Mouse (Mus musculus) adrenal gland, adult 18-20 months (tissue): ENCODE results near the gene Slc26a11. TPM values are rescaled to one million over a fixed set of nuclear protein-coding genes. Genes with fewer than 3 reads are reported as not detected.
A peak's percentile ranks its signal among the peaks of the same experiment; 100 is the strongest.

Experiments
- DNase-seq, 2 experiments: peaks; one replicate each; pipeline ENCODE4 v3.0.0; 2021 to 2022; ENCODE audit warnings: low spot score in 2 of 2
- long read RNA-seq, 2 experiments: library from polyadenylated mRNA; stranded (forward); transcript quantifications; one replicate each; pipeline ENCODE4 v2.0.0; 2021
- total RNA-seq, 2 experiments: library from RNA; stranded (reverse); gene quantifications; 1 replicate in 1 of 2; 2 replicates in 1 of 2; pipeline ENCODE4 v1.2.3; 2021

Slc26a11 gene
- 1 to 10 TPM; 4.8 to 4.9 TPM for total RNA-seq
- long read RNA-seq, experiment 1, partial matches to known transcripts = 5 of 9 reads
- long read RNA-seq, experiment 1, other reads (novel, unspliced or antisense) = 3 of 9 reads
- long read RNA-seq, experiment 2, partial matches to known transcripts = 4 of 7 reads
- long read RNA-seq, experiment 2, other reads (novel, unspliced or antisense) = 0 of 7 reads

GRCm38 (mm10) chr11:119355443-119356385, at the start of gene Slc26a11, which contains the start of gene Sgsh:
Gene Slc26a11 (plus strand): TSS chr11:119355557.
Gene Sgsh (minus strand): TSS chr11:119355536.
- peak; percentile 89 to 92 for DNase-seq

DNA sequence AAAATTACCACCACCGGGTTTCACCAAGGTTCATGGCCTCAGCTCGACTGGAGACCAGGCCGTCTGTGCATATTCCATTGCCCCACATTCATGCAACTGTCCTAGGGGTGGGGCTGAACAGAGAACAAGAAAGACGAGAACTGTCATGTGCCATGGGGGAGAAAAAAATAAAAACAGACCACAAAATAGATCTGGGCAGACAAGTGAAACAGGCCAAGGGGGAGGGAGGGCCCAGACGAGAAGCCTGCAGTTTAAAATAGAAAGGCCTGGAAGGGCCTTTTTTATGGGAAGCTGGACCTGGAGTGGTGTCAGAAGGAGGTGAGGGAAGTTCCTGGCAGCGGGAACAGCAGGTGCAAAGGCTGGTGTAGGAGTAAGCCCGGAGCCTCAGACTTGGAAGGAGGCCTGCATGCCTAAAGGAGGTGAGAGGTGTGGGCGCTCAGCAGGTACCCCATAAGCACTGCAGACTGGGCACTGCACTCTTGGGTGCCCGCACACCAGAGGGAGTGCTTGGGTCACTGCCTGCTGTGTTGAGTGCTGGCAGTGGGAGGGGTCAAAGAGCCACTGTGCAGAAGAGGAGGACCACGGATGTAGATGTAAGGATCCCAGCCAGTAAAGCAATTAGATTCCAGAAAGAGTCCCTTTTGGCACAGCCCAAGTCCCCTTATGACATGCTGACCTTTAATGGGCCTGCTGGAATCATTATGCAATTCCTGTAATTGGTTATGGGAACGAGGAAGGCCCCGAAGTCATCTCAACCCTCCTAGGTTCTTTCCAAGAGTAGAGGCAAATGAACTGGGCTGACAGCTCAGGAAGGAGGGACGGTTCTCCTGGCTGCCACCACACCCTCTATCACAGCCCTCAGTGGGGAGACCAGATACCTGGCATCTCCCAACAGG, 48.3 kb upstream of the Slc26a11 start:
- DNase-seq = no peak

- DNase-seq = no peak
These were observed 47.8 kb upstream of the Slc26a11 start, which contains the start of gene Card14 for GRCm38 (mm10) chr11:119307658-119307867. Gene Card14 (plus strand): TSS chr11:119307768.

DNA sequence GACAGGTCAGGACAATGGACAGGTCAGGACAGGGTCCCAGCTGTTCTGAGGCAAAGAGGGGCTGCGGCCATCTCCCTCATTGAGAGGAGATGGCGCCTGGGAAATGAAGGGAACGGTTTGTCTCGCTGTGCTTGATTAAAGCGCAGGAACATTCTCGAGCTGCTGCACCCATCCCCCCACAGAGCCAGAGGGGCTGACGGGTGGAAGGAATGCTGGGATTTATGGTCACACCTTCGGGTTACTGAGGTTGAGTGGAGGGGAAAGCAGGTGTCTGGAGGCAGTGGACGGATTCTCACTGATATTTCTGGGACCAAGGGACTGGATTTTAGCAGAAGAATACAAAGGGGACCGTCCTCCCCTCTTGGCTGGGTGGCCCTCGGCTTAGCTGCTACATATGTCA, 47.4 kb upstream of the Slc26a11 start:
- no peak for DNase-seq

- DNase-seq = no peak
These were observed 44.7 kb upstream of the Slc26a11 start for GRCm38 (mm10) chr11:119310621-119311020.

DNA sequence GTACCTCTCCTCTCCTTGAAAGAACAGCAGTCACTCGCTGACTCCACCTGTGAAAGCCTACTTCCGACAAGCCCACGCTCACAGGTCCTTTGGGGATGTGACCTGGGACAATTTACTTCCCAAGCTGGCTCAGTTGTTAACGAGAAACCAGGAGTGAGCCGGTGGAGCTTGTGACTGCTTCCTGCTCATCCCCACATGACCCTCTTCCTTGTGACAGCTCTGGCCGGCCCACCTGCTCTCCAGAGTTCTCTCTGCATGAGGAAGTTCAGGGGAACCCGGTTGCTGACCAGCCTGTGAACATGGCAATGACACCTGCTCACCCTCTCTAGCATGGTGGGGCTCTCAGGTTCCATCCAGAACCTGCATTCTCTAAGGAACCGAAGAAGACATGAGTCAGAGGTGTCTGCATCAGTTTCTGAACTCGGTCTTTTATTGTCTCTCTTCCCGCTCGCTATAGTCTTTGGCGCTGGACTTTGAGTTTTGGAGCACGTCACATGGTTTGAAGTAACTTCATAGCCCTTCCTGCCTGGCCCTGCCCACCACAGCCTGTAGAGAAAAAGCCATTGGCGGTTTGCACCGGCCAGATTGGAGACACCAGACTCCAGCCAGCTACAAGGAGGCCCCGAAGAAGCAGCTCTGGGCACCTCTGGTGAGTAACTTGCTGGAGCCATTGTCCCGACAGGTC, 41.0 kb upstream of the Slc26a11 start:
- DNase-seq = no peak

DNA sequence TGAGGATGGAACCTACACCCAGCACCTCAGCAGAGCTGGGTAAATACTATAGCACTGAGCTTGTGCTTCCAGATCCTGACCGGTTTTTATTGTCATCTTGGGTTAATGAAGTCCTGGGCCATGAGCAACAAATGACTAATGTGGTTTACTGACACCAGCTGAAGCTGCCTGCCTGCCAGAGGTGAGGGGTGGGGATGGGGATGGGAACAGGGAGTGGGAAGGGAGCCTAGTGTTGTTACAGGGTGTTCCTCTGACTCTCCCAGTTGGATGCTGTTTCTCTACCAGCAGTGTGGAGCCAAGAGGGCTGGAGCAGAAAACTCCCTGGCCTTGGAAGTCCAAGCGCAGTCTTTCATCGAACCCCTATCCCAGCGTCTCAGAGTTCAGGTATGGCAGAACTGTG, 38.6 kb upstream of the Slc26a11 start:
- no peak for DNase-seq

DNA sequence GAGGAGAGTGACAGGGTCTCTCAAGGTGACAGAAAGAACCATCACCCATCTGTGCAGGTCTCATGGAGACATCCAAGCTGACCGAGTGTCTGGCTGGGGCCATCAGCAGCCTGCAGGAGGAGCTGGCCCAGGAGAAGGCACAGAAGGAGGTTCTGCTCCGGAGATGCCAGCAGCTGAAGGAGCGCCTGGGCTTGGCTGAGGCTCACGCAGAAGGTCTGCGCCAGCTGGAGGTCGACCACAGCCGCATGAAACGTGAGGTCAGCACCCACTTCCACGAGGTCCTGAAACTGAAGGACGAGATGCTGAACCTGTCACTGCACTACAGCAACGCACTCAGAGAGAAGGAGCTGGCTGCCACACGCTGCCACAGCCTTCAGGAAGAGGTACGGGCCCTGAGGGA, 32.8 kb upstream of the Slc26a11 start:
- no peak for DNase-seq

- no peak for DNase-seq
These were observed 30.3 kb upstream of the Slc26a11 start for GRCm38 (mm10) chr11:119325068-119325467.

- no peak for DNase-seq
These were observed 24.8 kb upstream of the Slc26a11 start for GRCm38 (mm10) chr11:119330592-119330991.

GRCm38 (mm10) chr11:119331970-119332369, 23.4 kb upstream of the Slc26a11 start:
- DNase-seq = no peak

DNA sequence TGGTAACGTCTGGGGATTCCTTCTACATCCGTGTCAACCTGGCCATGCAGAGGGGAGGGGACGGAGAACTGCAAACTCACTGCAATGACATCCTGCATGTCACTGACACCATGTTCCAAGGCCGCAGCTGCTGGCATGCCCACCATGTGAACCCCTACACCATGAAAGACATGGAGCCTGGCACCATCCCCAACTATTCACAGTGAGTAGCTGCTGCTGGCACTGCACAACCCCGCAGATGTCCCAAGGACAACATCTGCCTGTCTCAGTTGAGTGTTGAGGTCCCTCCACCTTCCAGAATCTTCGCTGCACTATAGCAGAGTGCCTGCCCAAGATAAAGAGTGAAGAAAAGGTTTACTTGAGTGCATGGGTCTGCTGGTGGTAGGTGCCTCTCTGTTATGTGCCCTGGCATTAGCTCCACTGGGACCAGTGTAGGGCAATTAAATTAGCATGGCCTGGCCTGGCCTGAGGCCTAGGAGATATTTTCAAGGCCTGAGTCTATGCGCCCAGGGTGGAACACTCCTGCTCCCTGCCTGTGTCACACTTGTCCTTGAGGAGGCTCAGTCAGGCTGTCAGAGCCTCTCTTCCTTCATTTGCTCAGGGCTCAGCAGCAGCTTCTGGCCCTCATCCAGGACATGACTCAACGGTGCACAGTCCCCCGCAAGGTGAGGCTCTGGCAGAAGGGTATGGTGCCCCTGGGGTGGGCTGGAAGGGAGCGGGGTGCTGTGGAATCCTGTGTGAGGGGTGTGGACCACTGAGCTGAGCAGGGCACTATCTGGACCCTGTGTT, 16.9 kb upstream of the Slc26a11 start:
- DNase-seq = peak; percentile 63 to 72

- DNase-seq = peak in 1 of 2 experiments; percentile 14
These were observed 16.2 kb upstream of the Slc26a11 start for GRCm38 (mm10) chr11:119339179-119339578.

DNA sequence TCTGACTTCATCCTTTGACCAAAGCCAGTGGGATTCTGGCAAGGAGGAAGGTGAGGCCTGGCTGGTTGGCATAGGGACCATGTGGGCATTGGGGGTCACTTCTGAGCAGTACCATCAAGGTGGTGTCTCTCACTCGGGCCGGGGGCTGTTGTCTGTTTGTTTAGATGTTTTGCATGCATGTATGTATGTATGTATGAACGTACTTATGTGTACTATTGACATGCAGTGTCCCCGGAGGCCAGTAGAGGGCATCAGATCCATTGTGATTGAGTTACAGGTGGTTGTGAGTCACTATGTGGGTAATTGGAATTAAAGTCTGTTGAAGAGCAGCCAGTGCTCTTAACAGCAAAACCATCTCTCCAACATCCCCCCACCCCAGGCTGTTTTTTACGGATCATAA, 15.7 kb upstream of the Slc26a11 start:
- DNase-seq = peak; percentile 69 to 77

GRCm38 (mm10) chr11:119344178-119344577, 11.2 kb upstream of the Slc26a11 start:
- DNase-seq = no peak

DNA sequence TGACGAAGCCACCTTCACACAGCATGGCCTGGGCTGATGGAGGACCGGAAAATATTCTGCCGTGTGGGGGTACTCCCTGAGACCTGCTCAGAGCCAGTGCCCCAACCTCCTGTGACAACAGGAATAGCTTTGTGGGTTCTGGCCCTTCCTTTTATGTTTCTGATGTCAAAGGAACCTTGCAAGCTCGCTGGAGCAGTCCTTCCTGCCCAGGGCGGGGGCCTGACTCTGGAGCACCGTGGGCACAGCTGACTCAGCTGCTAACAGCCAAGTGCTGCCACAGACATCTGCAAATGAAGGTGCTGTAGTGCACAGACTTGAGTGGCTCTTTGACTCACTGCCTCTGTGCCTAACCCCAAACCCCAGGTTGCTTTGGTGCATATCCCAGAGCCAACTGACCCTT, 10.5 kb upstream of the Slc26a11 start:
- DNase-seq = no peak

DNA sequence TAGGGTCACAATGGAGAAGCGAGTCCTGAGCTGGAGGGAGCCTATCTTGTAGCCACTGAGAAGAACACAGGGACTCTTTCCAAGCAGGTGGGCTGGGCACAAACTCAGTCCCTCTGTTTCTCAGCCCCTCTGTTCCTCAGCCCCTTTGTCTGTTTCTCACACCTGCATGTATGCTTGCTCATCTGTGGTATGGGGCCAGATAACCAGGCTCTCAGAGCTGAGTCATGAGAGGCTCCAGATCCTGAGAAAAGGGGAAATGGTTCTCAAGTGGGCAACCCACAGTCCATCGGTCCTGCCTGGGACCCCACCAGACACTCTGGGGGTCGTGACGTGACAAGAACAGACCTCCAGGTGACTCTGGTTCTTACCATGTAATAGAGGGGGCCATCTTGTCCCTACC, 8.2 kb upstream of the Slc26a11 start:
- DNase-seq = no peak

GRCm38 (mm10) chr11:119352113-119352512, 3.2 kb upstream of the Slc26a11 start:
- DNase-seq = no peak

GRCm38 (mm10) chr11:119353946-119354345, 1.4 kb upstream of the Slc26a11 start:
- DNase-seq = no peak

GRCm38 (mm10) chr11:119354798-119355442, 437 bp upstream of the Slc26a11 start:
- peak; percentile 31 to 53 for DNase-seq
